Mouse (Mus musculus) thymus, adult 18-20 months (tissue): ENCODE measurements around the gene Gm13023.
"Not testable (repeated sequence)": the region's sequence is repeated elsewhere in the genome, so short reads cannot be mapped to it uniquely, and the experiment has no call there.

Experiments
- DNase-seq, 2 experiments: peaks; one replicate each; pipeline ENCODE4 v3.0.0; 2022; ENCODE audit warnings: mixed read lengths in 2 of 2

The Gm13023 gene

DNA sequence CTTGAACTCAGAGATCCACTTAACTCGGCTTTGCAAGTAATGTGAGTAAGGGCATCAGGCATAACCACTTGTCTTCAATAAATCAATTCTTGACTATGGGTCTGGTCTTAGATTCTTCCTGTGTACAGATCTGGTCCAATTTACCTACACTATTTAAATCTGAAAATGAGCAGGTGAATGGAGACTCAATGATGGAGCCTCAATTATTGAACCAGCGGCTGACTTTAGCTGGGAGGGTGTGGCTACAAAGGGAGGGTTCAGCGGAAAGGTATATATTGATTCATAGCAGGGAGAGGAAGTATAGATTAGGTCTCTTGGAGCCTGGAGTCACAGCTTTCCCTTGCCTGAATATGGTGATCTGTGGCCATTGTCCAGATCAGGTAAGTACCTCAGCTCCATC is at the start of gene Gm13023:
TSS of gene Gm13023 (plus strand) at position 301 of the 400 bp plus-strand sequence.
- DNase-seq, result not testable (repeated sequence)

DNA sequence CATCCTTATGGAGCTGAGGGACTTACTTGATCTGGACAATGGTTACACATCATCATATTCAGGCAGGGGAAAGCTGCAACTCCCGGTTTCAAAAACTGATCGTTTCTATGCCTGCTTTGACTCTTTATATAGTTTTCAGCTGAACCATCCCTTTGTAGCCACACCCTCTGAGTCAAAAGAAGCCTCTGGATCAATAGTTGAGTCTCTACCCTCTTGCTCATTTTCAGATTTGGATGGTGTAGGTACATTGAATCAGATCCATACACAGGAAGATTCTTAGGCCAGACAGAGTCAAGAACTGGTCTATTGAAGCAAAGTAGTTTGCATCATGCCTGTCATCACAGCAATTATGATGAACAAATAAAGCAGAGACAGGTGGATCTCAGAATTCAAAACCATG is 26.8 kb downstream of the Gm13023 start, which contains the start of gene Gm13084:
TSS of gene Gm13084 (minus strand) at position 101 of the 400 bp plus-strand sequence.
- no peak for DNase-seq
